Mouse (Mus musculus) forebrain, embryonic 10.5 days (tissue): Measurements from ENCODE around the gene Lrfn1. TPM values are rescaled to one million over a fixed set of nuclear protein-coding genes. Genes with fewer than 3 reads are reported as not detected.
"Not testable (repeated sequence)": the region's sequence is repeated elsewhere in the genome, so short reads cannot be mapped to it uniquely, and the experiment has no call there.

Experiments used
- DNase-seq: peaks from one replicate; pipeline ENCODE4 v3.0.0-alpha.2; 2017; ENCODE audit warnings: low spot score; ENCODE audit errors: extremely low spot score
- H3K27ac ChIP-seq: fragments of 300-500 bp; sonication (generic); 2 replicates; pipeline ENCODE4 v1.5.1; 2016; ENCODE audit warnings: mild to moderate bottlenecking
- H3K27me3 ChIP-seq: fragments of 300-500 bp; sonication (generic); 2 replicates; pipeline ENCODE4 v1.6.1; 2016; ENCODE audit warnings: mild to moderate bottlenecking; ENCODE audit not compliant: poor library complexity, severe bottlenecking
- H3K36me3 ChIP-seq: fragments of 300-500 bp; sonication (generic); replicated peaks from 2 replicates; pipeline ENCODE4 v1.6.1; 2016; ENCODE audit warnings: mild to moderate bottlenecking, moderate library complexity
- H3K4me1 ChIP-seq: fragments of 300-500 bp; sonication (generic); 2 replicates; pipeline ENCODE4 v1.6.1; 2016
- H3K4me3 ChIP-seq: fragments of 300-500 bp; sonication (generic); 2 replicates; pipeline ENCODE4 v1.5.1; 2016; ENCODE audit warnings: mild to moderate bottlenecking, moderate library complexity
- H3K9me3 ChIP-seq: fragments of 300-500 bp; sonication (generic); 2 replicates; pipeline ENCODE4 v1.6.1; 2016; ENCODE audit warnings: mild to moderate bottlenecking, moderate library complexity
- WGBS: fragments of 180-500 bp; shearing (Covaris S2); methylation state at CpG from one replicate; pipeline ENCODE4 v1.1.7; 2016; 5-methylcytosine and 5-hydroxymethylcytosine counted together
- polyA plus RNA-seq: library from polyadenylated mRNA; unstranded; fragments of >200 nt; fragmentation: Nextera tagmentation; extraction: Ambion mirVana; gene quantifications from 2 replicates; pipeline ENCODE4 v1.2.1, GENCODE M21; 2016

Lrfn1 gene
- polyA plus RNA-seq, 1 experiment from 2014 or later: 3.4 TPM

GRCm38 (mm10) chr7:28492310-28492709 is 40.5 kb downstream of the Lrfn1 start:
- 84% methylated on average over 8 of the region's 8 CpGs for WGBS
- Histone ChIP-seq H3K9me3 (no peaks in the 10 kb centered on the region; the same call in 1 of the 2 replicates), H3K4me3 (no peak overlapping the region), H3K27ac (no peak overlapping the region), H3K4me1 (peaks cover 17% of the 10 kb centered on the region), H3K36me3 (no peaks in the 10 kb centered on the region), H3K27me3 (peaks cover 21% of the 10 kb centered on the region)
- no peak for DNase-seq

DNA sequence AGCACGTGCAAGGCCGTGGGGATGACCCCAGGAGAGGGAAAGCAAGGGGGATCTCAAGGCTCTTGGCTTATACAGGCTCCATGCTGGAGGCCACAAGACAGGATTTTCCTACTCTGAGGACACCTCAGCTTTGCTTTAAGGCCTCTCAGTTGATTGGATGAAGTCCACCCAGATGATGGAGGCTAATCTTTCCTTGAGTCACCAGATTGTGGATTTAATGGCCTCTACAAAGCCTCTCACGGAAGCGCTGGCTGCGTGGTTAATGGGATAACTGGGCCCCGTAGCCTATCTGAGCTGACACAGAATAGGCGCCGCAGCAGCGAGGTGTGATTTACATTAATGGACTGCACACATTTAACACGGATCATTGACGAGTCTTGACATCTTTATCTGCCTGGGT is 43.6 kb downstream of the Lrfn1 start:
- 83% methylated on average over 11 of the region's 11 CpGs for WGBS
- peaks cover 2% of the 10 kb centered on the region; the same call in 1 of the 2 replicates for H3K9me3 ChIP-seq
- H3K36me3 ChIP-seq: no peaks in the 10 kb centered on the region
- no peaks in the 10 kb centered on the region for H3K27me3 ChIP-seq
- H3K4me1 ChIP-seq: peaks cover 5% of the 10 kb centered on the region
- H3K4me3 ChIP-seq: no peak overlapping the region
- DNase-seq: no peak
- H3K27ac ChIP-seq: no peak overlapping the region

DNA sequence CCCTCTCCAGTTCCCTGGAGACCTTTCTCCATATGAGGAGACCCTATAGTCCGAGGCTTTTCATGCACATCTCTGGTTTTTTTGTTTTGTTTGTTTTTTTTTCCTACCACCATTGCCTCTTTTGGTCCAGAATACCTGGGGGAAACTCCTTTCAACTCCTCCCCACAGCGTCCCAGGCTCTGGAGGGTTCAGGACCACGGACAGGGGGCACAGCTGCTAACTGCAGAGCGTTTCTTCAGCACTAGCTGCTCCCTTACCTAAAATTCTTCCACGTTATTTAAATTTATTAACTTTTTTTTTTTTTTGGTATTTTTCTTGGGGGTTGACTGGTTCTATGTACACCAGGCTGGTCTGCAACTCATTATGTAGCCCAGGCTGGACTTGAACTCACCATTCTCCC is 53.8 kb downstream of the Lrfn1 start:
- 10% methylated on average over 5 of the region's 5 CpGs for WGBS
- no peak overlapping the region for H3K4me3 ChIP-seq
- no peak overlapping the region for H3K27ac ChIP-seq
- no peaks in the 10 kb centered on the region for H3K27me3 ChIP-seq
- DNase-seq: no peak
- no peaks in the 10 kb centered on the region for H3K4me1 ChIP-seq
- no peaks in the 10 kb centered on the region for H3K36me3 ChIP-seq
- H3K9me3 ChIP-seq: peaks cover 10% of the 10 kb centered on the region; the same call in 1 of the 2 replicates

DNA sequence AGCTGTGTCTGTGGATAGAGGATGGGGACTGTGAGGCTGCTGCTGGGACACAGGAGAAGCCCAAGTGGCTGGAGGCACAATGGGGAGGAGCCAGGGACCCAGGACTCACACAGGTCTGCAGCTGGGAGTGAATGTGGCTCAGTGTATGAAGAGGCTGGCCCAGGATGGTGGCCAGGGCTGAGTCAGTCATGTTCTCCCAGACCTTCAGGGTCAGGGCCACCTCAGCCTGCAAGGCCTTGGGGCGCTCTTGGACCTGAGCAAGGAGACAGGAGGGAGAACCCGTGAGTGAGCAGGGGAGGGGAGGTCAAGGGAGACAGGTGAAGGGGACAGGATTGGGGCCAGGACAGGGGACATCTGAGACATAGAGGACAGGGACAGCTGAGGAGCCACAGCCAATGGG is 57.3 kb downstream of the Lrfn1 start:
- not testable (repeated sequence) for H3K36me3 ChIP-seq, H3K4me3 ChIP-seq, H3K4me1 ChIP-seq, H3K9me3 ChIP-seq, H3K27ac ChIP-seq, H3K27me3 ChIP-seq, DNase-seq
- 70% methylated on average over 2 of the region's 2 CpGs for WGBS

DNA sequence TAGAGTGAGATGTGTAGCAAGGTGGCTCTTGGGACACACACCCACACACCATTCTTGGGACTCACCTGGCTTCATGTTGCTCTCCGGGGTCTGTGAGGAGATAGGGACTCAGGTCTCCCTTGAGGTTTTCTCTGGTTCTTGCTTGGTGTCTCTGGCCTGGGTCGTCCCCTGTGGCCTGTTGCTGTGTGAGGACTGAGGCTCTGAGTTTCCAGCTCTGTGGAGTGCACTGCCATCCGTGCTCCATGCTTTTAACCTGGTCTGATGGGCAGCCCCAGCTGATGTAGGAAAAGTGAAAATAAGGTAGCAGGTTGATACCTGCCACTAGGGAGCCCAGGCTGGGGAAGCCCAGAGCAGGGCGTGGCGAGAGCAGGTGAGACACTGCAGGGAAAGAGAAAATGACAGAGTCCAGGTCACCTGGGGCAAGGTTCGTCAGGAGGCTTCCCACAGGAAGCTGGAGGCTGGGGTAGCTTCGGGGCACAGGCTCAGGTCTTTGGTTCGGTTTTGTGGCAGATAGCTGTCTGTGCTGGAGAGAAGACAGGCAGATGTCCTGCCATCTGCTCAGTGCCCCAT is 58.7 kb downstream of the Lrfn1 start, which contains the start of gene Ifnl2:
Gene Ifnl2 (minus strand): TSS at position 51 of the 570 bp plus-strand sequence.
- WGBS: 74% methylated on average over 8 of the region's 8 CpGs
- not testable (repeated sequence) for DNase-seq, H3K27me3 ChIP-seq, H3K4me1 ChIP-seq, H3K27ac ChIP-seq, H3K9me3 ChIP-seq, H3K36me3 ChIP-seq, H3K4me3 ChIP-seq

GRCm38 (mm10) chr7:28511441-28511840 is 59.7 kb downstream of the Lrfn1 start:
- H3K36me3 ChIP-seq: no peaks in the 10 kb centered on the region
- whole genome bisulfite sequencing: 73% methylated on average over 8 of the region's 8 CpGs
- H3K4me1 ChIP-seq: no peaks in the 10 kb centered on the region
- H3K27ac ChIP-seq: no peak overlapping the region
- H3K27me3 ChIP-seq: no peaks in the 10 kb centered on the region
- no peak for DNase-seq
- peaks cover 4% of the 10 kb centered on the region; the same call in 1 of the 2 replicates for H3K9me3 ChIP-seq
- no peak overlapping the region for H3K4me3 ChIP-seq

Other genes starting within 250 kb of the Lrfn1 start
- gene Eid2, start 184.1 kb upstream of the Lrfn1 start, polyA plus RNA-seq: 1.4 and 1.7 TPM in 2 replicates
- gene Eid2b, start 174.2 kb upstream of the Lrfn1 start, polyA plus RNA-seq: 9.6 and 9.7 TPM in 2 replicates
- gene Selenov, start 160.8 kb upstream of the Lrfn1 start, polyA plus RNA-seq: 0.50 and 0.66 TPM in 2 replicates
- gene Dll3, start 149.7 kb upstream of the Lrfn1 start, polyA plus RNA-seq: 13.4 and 13.7 TPM in 2 replicates
- gene Timm50, start 139.9 kb upstream of the Lrfn1 start, polyA plus RNA-seq: 238 and 253 TPM in 2 replicates
- 118 and 120 TPM in 2 replicates for gene Supt5, start 113.2 kb upstream of the Lrfn1 start, polyA plus RNA-seq
- gene Rps16, start 101.3 kb upstream of the Lrfn1 start, polyA plus RNA-seq: 939 and 976 TPM in 2 replicates
- 75.5 and 84.4 TPM in 2 replicates for gene Plekhg2, start 79.4 kb upstream of the Lrfn1 start, polyA plus RNA-seq
- 4.5 TPM in 2 replicates for gene Zfp36, start 71.7 kb upstream of the Lrfn1 start, polyA plus RNA-seq
- 60.3 and 60.6 TPM in 2 replicates for gene Med29, start 59.3 kb upstream of the Lrfn1 start, polyA plus RNA-seq
- 82.3 and 95.9 TPM in 2 replicates for gene Paf1, start 59.0 kb upstream of the Lrfn1 start, polyA plus RNA-seq
- 8.0 and 8.3 TPM in 2 replicates for gene Gmfg, start 14.5 kb upstream of the Lrfn1 start, polyA plus RNA-seq
- gene Ifnl2, start 58.5 kb downstream of the Lrfn1 start, polyA plus RNA-seq: not detected in 2 replicates
- gene Ifnl3, start 70.9 kb downstream of the Lrfn1 start, polyA plus RNA-seq: not detected in 2 replicates
- gene Sycn, start 88.9 kb downstream of the Lrfn1 start, polyA plus RNA-seq: not detected in 2 replicates
- gene Nccrp1, start 95.3 kb downstream of the Lrfn1 start, polyA plus RNA-seq: not detected in 2 replicates
- 29.9 and 30.7 TPM in 2 replicates for gene Samd4b, start 146.2 kb downstream of the Lrfn1 start, polyA plus RNA-seq
- gene Pak4, start 146.2 kb downstream of the Lrfn1 start, polyA plus RNA-seq: 66.0 and 69.9 TPM in 2 replicates
- not detected in 2 replicates for gene Acp7, start 179.4 kb downstream of the Lrfn1 start, polyA plus RNA-seq
- gene Fbxo27, start 240.9 kb downstream of the Lrfn1 start, polyA plus RNA-seq: 6.2 and 6.4 TPM in 2 replicates